Mouse (Mus musculus) heart, embryonic 16.5 days (tissue): ENCODE measurements around the gene Gabrd. TPM values are rescaled to one million over a fixed set of nuclear protein-coding genes. Genes with fewer than 3 reads are reported as not detected.
A peak's percentile ranks its signal among the peaks of the same experiment; 100 is the strongest.

ENCODE experiments used
- ATAC-seq: fragments of 200-750 bp; cut with Nextera tagmentation; replicated peaks from 2 replicates; pipeline ENCODE4 v1.8.0; 2017; ENCODE audit warnings: moderate number of reproducible peaks; ENCODE audit not compliant: insufficient read depth, low FRiP score; ENCODE audit errors: extremely low read depth
- H3K27ac ChIP-seq: fragments of 300-500 bp; sonication (generic); 2 replicates; pipeline ENCODE4 v1.5.1; 2014; ENCODE audit warnings: mild to moderate bottlenecking, low read length, control low read depth, moderate library complexity
- H3K27me3 ChIP-seq: fragments of 300-500 bp; sonication (generic); 2 replicates; pipeline ENCODE4 v1.6.1; 2014; ENCODE audit warnings: low read length, mixed read lengths; ENCODE audit not compliant: control insufficient read depth, insufficient read depth
- H3K36me3 ChIP-seq: fragments of 300-500 bp; sonication (generic); 2 replicates; pipeline ENCODE4 v1.6.1; 2014; ENCODE audit not compliant: control insufficient read depth, insufficient read depth
- H3K4me1 ChIP-seq: fragments of 300-500 bp; sonication (generic); 2 replicates; pipeline ENCODE4 v1.6.1; 2014; ENCODE audit warnings: low read length, mixed read lengths; ENCODE audit not compliant: control insufficient read depth, insufficient read depth
- H3K4me2 ChIP-seq: fragments of 300-500 bp; sonication (generic); 2 replicates; pipeline ENCODE4 v1.6.1; 2014; ENCODE audit warnings: low read depth, mild to moderate bottlenecking, control low read depth, low read length
- H3K4me3 ChIP-seq: fragments of 300-500 bp; sonication (generic); 2 replicates; pipeline ENCODE4 v1.5.1; 2014; ENCODE audit warnings: mild to moderate bottlenecking, control low read depth, low read length
- H3K9ac ChIP-seq: fragments of 300-500 bp; sonication (generic); 2 replicates; pipeline ENCODE4 v1.6.1; 2014; ENCODE audit warnings: low read length, control low read depth
- H3K9me3 ChIP-seq: fragments of 300-500 bp; sonication (generic); replicated peaks from 2 replicates; pipeline ENCODE4 v1.6.1; 2016; ENCODE audit warnings: low read length; ENCODE audit not compliant: control insufficient read depth
- WGBS: fragments of 180-500 bp; shearing (Covaris S2); extraction: QIAGEN DNeasy Blood & Tissue Kit; methylation state at CpG from one replicate; pipeline ENCODE4 v1.1.7; 2014; 5-methylcytosine and 5-hydroxymethylcytosine counted together
- polyA plus RNA-seq: library from polyadenylated mRNA; unstranded; fragments of >200 nt; fragmentation: Nextera tagmentation; extraction: Ambion mirVana; gene quantifications from 2 replicates; pipeline ENCODE4 v1.2.1, GENCODE M21; 2015

The Gabrd gene
- polyA plus RNA-seq, 1 experiment from 2014 or later: 0.12 TPM

DNA sequence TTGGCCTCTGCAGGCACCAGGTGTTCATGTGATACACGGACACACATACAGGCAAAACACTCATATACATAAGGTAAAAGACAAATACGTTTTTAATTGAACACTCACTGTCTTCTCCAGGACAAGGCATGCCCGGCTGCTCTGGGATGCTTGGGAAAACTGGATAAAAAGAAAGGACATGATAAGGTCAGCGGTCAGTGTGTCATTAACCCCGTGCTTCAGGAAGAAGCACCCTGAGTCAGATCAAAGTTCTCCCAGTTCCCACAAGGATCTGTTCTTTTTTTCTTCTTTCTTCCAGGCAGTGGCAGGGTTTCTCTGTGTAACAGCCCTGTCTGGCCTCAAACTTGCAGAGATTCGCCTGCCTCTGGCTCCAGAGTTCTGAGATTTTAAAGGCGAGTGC, 43.4 kb downstream of the Gabrd start:
- Histone ChIP-seq H3K36me3 (no peaks in the 10 kb centered on the region), H3K4me2 (no peak overlapping the region), H3K27ac (no peak overlapping the region), H3K4me3 (no peak overlapping the region), H3K9ac (no peak overlapping the region), H3K27me3 (peaks cover 9% of the 10 kb centered on the region), H3K9me3 (no peaks in the 10 kb centered on the region), H3K4me1 (no peaks in the 10 kb centered on the region)
- no peak for ATAC-seq
- WGBS: 71% methylated on average over 7 of the region's 7 CpGs

- WGBS: 75% methylated on average over 6 of the region's 6 CpGs
- Histone ChIP-seq H3K4me3 (no peak overlapping the region), H3K36me3 (no peaks in the 10 kb centered on the region), H3K4me2 (no peak overlapping the region), H3K9me3 (no peaks in the 10 kb centered on the region), H3K4me1 (no peaks in the 10 kb centered on the region), H3K27me3 (peaks cover 4% of the 10 kb centered on the region), H3K9ac (no peak overlapping the region), H3K27ac (no peak overlapping the region)
- ATAC-seq: no peak
These were observed 43.9 kb downstream of the Gabrd start for GRCm38 (mm10) chr4:155354035-155354434.

DNA sequence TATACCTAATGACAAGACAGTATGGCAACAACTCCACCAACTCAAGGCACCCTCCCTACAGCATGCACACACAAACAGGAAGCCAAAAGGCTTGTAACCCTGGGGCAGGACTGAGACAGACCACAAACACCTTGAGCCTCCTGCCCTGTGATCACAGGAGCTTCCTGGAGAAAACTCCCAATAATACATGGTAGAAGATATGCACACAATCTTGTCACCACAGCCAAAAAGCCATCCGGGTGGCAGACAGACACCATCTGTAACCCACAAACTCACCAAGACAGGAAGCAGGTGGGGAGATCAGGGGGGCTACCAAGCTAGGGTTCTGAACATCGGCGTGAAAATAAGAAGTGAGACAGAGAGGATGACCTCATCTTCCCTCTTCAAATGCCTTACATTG, 45.3 kb downstream of the Gabrd start:
- 72% methylated on average over 3 of the region's 3 CpGs for WGBS

DNA sequence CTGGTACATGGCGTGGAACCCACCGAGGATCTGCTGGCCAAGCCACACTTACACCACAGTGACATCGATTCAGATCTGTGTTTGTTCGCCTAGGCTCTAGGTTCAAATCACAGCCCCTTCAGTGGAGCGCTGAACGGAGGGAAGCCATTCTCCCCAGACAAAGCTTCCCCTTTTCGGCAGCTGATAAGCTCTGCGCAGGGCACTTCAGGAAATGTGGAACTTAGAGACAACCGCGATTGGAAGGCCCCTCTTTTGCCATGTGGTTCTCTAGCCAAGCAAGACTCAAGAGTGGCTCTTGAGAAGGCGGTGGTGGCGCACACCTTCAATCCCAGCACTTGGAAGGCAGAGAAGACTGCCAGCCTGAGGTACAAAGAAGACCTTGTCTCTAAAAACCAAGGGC, 51.6 kb downstream of the Gabrd start:
- Histone ChIP-seq H3K4me2 (no peak overlapping the region), H3K9ac (no peak overlapping the region), H3K36me3 (no peaks in the 10 kb centered on the region), H3K27me3 (peaks cover 28% of the 10 kb centered on the region), H3K27ac (no peak overlapping the region), H3K4me3 (no peak overlapping the region), H3K9me3 (no peaks in the 10 kb centered on the region), H3K4me1 (0 out of 2 replicates have a peak, but pooled peaks cover 5% of the 10 kb centered on the region)
- ATAC-seq: no peak
- WGBS: 59% methylated on average over 12 of the region's 12 CpGs

More for the DNA sequence above, 45.3 kb downstream of the Gabrd start:
- no peak overlapping the region for H3K27ac ChIP-seq
- no peaks in the 10 kb centered on the region for H3K4me1 ChIP-seq
- no peaks in the 10 kb centered on the region for H3K36me3 ChIP-seq
- H3K9ac ChIP-seq: no peak overlapping the region
- no peak overlapping the region for H3K4me3 ChIP-seq
- no peak for ATAC-seq
- H3K4me2 ChIP-seq: no peak overlapping the region
- H3K27me3 ChIP-seq: no peaks in the 10 kb centered on the region; the same call in 1 of the 2 replicates
- H3K9me3 ChIP-seq: no peaks in the 10 kb centered on the region

- Histone ChIP-seq H3K9ac (peak overlapping the region; percentile 30; the same call in 1 of the 2 replicates), H3K27ac (no peak overlapping the region), H3K4me3 (peak overlapping the region; percentile 55), H3K36me3 (no peaks in the 10 kb centered on the region), H3K4me1 (0 out of 2 replicates have a peak, but pooled peaks cover 5% of the 10 kb centered on the region), H3K9me3 (no peaks in the 10 kb centered on the region), H3K4me2 (peak overlapping the region; percentile 82), H3K27me3 (peaks cover 28% of the 10 kb centered on the region)
- ATAC-seq: peak; percentile 72
- WGBS: 2% methylated on average over 16 of the region's 16 CpGs
These were observed 52.3 kb downstream of the Gabrd start for GRCm38 (mm10) chr4:155345608-155345953.

- H3K36me3 ChIP-seq: no peaks in the 10 kb centered on the region
- 12% methylated on average over 47 of the region's 47 CpGs for WGBS
- H3K4me1 ChIP-seq: 0 out of 2 replicates have a peak, but pooled peaks cover 5% of the 10 kb centered on the region
- H3K9me3 ChIP-seq: no peaks in the 10 kb centered on the region
- peak overlapping the region; percentile 82 for H3K4me2 ChIP-seq
- peaks cover 28% of the 10 kb centered on the region for H3K27me3 ChIP-seq
- no peak overlapping the region for H3K27ac ChIP-seq
- peak overlapping the region; percentile 55 for H3K4me3 ChIP-seq
- peak overlapping the region; percentile 30; the same call in 1 of the 2 replicates for H3K9ac ChIP-seq
- no peak; the same call in 1 of the 2 replicates for ATAC-seq
These were observed 53.0 kb downstream of the Gabrd start for GRCm38 (mm10) chr4:155344716-155345607.

DNA sequence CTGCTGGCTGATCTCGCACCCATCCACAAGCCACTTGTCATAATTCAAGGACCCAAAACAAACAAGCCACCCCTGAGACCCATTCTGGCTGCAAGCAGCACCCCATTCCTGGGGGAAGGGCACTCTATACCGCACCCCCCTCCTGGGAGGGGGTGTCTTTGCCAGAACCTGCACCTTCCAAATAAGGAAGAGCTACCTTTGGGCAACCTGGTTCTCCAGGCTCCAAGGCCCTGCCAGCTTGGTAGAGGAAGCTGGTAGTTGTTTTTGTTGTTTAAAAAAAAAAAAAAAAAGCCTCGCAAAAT, 53.7 kb downstream of the Gabrd start:
- Histone ChIP-seq H3K9ac (no peak overlapping the region), H3K4me3 (no peak overlapping the region), H3K4me1 (0 out of 2 replicates have a peak, but pooled peaks cover 5% of the 10 kb centered on the region), H3K4me2 (no peak overlapping the region), H3K36me3 (no peaks in the 10 kb centered on the region), H3K9me3 (no peaks in the 10 kb centered on the region), H3K27ac (no peak overlapping the region), H3K27me3 (peaks cover 28% of the 10 kb centered on the region)
- no peak for ATAC-seq
- WGBS: 49% methylated on average over 3 of the region's 3 CpGs

DNA sequence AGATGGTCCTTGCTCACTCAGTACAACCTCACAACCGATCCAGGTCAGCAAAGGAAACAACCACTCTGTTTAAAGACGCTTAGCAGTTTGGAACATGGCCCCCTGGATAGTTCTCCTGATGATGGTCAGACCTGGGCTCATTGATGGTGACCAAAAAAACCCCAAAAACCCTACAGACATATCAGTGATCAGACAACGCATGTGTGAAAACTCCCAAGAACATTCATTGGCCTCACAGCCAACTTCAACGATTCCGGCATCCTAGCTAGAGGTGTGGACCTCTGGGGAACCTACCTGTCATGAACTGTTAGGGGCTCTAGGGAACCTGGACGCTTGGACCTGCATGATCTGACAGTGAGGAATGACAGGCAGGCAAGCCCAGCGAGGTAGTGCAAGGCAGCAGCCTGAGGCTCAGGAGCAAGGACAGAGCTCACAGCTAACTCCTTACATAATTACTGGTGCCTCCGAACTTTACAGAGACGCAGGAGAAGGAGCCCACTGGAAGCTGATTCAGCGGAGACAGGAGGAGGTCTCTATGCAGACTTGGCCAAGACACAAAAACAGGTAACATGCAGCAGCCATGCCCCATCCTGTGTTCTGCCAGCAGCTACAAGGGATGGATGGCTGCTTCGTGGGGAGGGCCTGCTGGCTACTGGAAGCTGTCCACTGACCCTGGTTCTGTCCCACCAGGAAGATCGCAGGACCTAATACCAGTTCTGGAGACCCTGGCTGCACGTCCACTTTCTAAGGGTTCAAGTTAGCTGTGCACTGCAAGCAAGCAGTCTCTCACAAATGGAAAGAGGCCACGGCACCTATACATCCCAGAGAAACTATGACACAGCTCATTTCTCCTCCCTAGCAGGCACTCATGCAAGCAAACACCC, 54.3 kb downstream of the Gabrd start:
- Histone ChIP-seq H3K4me2 (no peak overlapping the region), H3K4me1 (0 out of 2 replicates have a peak, but pooled peaks cover 5% of the 10 kb centered on the region), H3K9me3 (no peaks in the 10 kb centered on the region), H3K4me3 (no peak overlapping the region), H3K27me3 (peaks cover 28% of the 10 kb centered on the region), H3K9ac (no peak overlapping the region), H3K36me3 (no peaks in the 10 kb centered on the region), H3K27ac (no peak overlapping the region)
- no peak for ATAC-seq
- 74% methylated on average over 14 of the region's 14 CpGs for WGBS
